Mouse (Mus musculus): ENCODE data around the gene Ctso. TPM values are rescaled to one million over a fixed set of nuclear protein-coding genes. Genes with fewer than 3 reads are reported as not detected.

The Ctso gene
- polyA plus RNA-seq, 1 experiment from 2014 or later = 10.6 TPM

- H3K9me3 ChIP-seq (ENCODE audit: control insufficient read depth, low read length) = no peaks in the 10 kb centered on the region
- 88% methylated on average over 3 of the region's 3 CpGs for WGBS
- H3K36me3 ChIP-seq (ENCODE audit: control insufficient read depth, insufficient read depth, low read length) = no peaks in the 10 kb centered on the region
- DNase-seq (ENCODE audit: low spot score) = no peak
- H3K4me1 ChIP-seq (ENCODE audit: control insufficient read depth, insufficient read depth, low read length) = no peaks in the 10 kb centered on the region
- no peak overlapping the region for H3K4me3 ChIP-seq (ENCODE audit: low read depth, low read length)
- no peak overlapping the region for H3K4me2 ChIP-seq (ENCODE audit: low read depth)
- H3K27me3 ChIP-seq (ENCODE audit: control insufficient read depth, insufficient read depth, low read length) = no peaks in the 10 kb centered on the region
- no peak overlapping the region for H3K9ac ChIP-seq (ENCODE audit: low read length)
- no peak for ATAC-seq (ENCODE audit: insufficient read depth, low FRiP score, low TSS enrichment)
- no peak overlapping the region for H3K27ac ChIP-seq (ENCODE audit: low read depth, low read length)
Observed at GRCm38 (mm10) chr3:81942341-81942740, 9.9 kb downstream of the Ctso start.

GRCm38 (mm10) chr3:81943097-81943496 is 10.7 kb downstream of the Ctso start:
- WGBS = 95% methylated on average over 3 of the region's 3 CpGs
- no peak overlapping the region for H3K4me3 ChIP-seq (ENCODE audit: low read depth, low read length)
- no peak for DNase-seq (ENCODE audit: low spot score)
- H3K9me3 ChIP-seq (ENCODE audit: control insufficient read depth, low read length) = no peaks in the 10 kb centered on the region
- no peak overlapping the region for H3K27ac ChIP-seq (ENCODE audit: low read depth, low read length)
- H3K9ac ChIP-seq (ENCODE audit: low read length) = no peak overlapping the region
- H3K4me1 ChIP-seq (ENCODE audit: control insufficient read depth, insufficient read depth, low read length) = no peaks in the 10 kb centered on the region
- H3K27me3 ChIP-seq (ENCODE audit: control insufficient read depth, insufficient read depth, low read length) = no peaks in the 10 kb centered on the region
- no peak for ATAC-seq (ENCODE audit: insufficient read depth, low FRiP score, low TSS enrichment)
- H3K4me2 ChIP-seq (ENCODE audit: low read depth) = no peak overlapping the region
- no peaks in the 10 kb centered on the region for H3K36me3 ChIP-seq (ENCODE audit: control insufficient read depth, insufficient read depth, low read length)

- DNase-seq (ENCODE audit: low spot score) (no peak), ATAC-seq (ENCODE audit: insufficient read depth, low FRiP score, low TSS enrichment) (no peak)
- no peaks in the 10 kb centered on the region for H3K4me1 ChIP-seq (ENCODE audit: control insufficient read depth, insufficient read depth, low read length)
- no peak overlapping the region for H3K4me3 ChIP-seq (ENCODE audit: low read depth, low read length)
- 93% methylated on average over 7 of the region's 7 CpGs for WGBS
- no peaks in the 10 kb centered on the region for H3K27me3 ChIP-seq (ENCODE audit: control insufficient read depth, insufficient read depth, low read length)
- H3K36me3 ChIP-seq (ENCODE audit: control insufficient read depth, insufficient read depth, low read length) = no peaks in the 10 kb centered on the region
- H3K27ac ChIP-seq (ENCODE audit: low read depth, low read length) = no peak overlapping the region
- no peak overlapping the region for H3K4me2 ChIP-seq (ENCODE audit: low read depth)
- H3K9ac ChIP-seq (ENCODE audit: low read length) = no peak overlapping the region
- no peaks in the 10 kb centered on the region for H3K9me3 ChIP-seq (ENCODE audit: control insufficient read depth, low read length)
Observed at GRCm38 (mm10) chr3:81944851-81945393, 12.5 kb downstream of the Ctso start.

GRCm38 (mm10) chr3:81949048-81949447 is 16.6 kb downstream of the Ctso start:
- ATAC-seq (ENCODE audit: insufficient read depth, low FRiP score, low TSS enrichment) = no peak
- Histone ChIP-seq H3K4me2 (ENCODE audit: low read depth) (no peak overlapping the region), H3K27ac (ENCODE audit: low read depth, low read length) (no peak overlapping the region), H3K36me3 (ENCODE audit: control insufficient read depth, insufficient read depth, low read length) (no peaks in the 10 kb centered on the region), H3K4me1 (ENCODE audit: control insufficient read depth, insufficient read depth, low read length) (no peaks in the 10 kb centered on the region), H3K9ac (ENCODE audit: low read length) (no peak overlapping the region), H3K27me3 (ENCODE audit: control insufficient read depth, insufficient read depth, low read length) (no peaks in the 10 kb centered on the region), H3K9me3 (ENCODE audit: control insufficient read depth, low read length) (no peaks in the 10 kb centered on the region), H3K4me3 (ENCODE audit: low read depth, low read length) (no peak overlapping the region)
- WGBS = 86% methylated on average over 1 of the region's 1 CpGs
- DNase-seq (ENCODE audit: low spot score) = no peak

- ATAC-seq (ENCODE audit: insufficient read depth, low FRiP score, low TSS enrichment) = no peak
- Histone ChIP-seq H3K4me3 (ENCODE audit: low read depth, low read length) (no peak overlapping the region), H3K27me3 (ENCODE audit: control insufficient read depth, insufficient read depth, low read length) (no peaks in the 10 kb centered on the region), H3K4me2 (ENCODE audit: low read depth) (no peak overlapping the region), H3K27ac (ENCODE audit: low read depth, low read length) (no peak overlapping the region), H3K4me1 (ENCODE audit: control insufficient read depth, insufficient read depth, low read length) (no peaks in the 10 kb centered on the region), H3K9me3 (ENCODE audit: control insufficient read depth, low read length) (no peaks in the 10 kb centered on the region), H3K36me3 (ENCODE audit: control insufficient read depth, insufficient read depth, low read length) (no peaks in the 10 kb centered on the region), H3K9ac (ENCODE audit: low read length) (no peak overlapping the region)
- 81% methylated on average over 2 of the region's 2 CpGs for WGBS
- DNase-seq (ENCODE audit: low spot score) = no peak
Observed at GRCm38 (mm10) chr3:81951785-81952184, 19.4 kb downstream of the Ctso start.

GRCm38 (mm10) chr3:81957484-81957883 is 25.1 kb downstream of the Ctso start:
- no peak overlapping the region for H3K27ac ChIP-seq (ENCODE audit: low read depth, low read length)
- no peaks in the 10 kb centered on the region for H3K4me1 ChIP-seq (ENCODE audit: control insufficient read depth, insufficient read depth, low read length)
- H3K4me3 ChIP-seq (ENCODE audit: low read depth, low read length) = no peak overlapping the region
- 86% methylated on average over 5 of the region's 5 CpGs for WGBS
- ATAC-seq (ENCODE audit: insufficient read depth, low FRiP score, low TSS enrichment) (no peak), DNase-seq (ENCODE audit: low spot score) (no peak)
- H3K36me3 ChIP-seq (ENCODE audit: control insufficient read depth, insufficient read depth, low read length) = no peaks in the 10 kb centered on the region
- H3K4me2 ChIP-seq (ENCODE audit: low read depth) = no peak overlapping the region
- H3K27me3 ChIP-seq (ENCODE audit: control insufficient read depth, insufficient read depth, low read length) = no peaks in the 10 kb centered on the region
- no peaks in the 10 kb centered on the region for H3K9me3 ChIP-seq (ENCODE audit: control insufficient read depth, low read length)
- no peak overlapping the region for H3K9ac ChIP-seq (ENCODE audit: low read length)

GRCm38 (mm10) chr3:81961336-81961735 is 28.9 kb downstream of the Ctso start:
- Histone ChIP-seq H3K9me3 (ENCODE audit: control insufficient read depth, low read length) (no peaks in the 10 kb centered on the region), H3K4me3 (ENCODE audit: low read depth, low read length) (no peak overlapping the region), H3K4me2 (ENCODE audit: low read depth) (no peak overlapping the region), H3K9ac (ENCODE audit: low read length) (no peak overlapping the region), H3K4me1 (ENCODE audit: control insufficient read depth, insufficient read depth, low read length) (no peaks in the 10 kb centered on the region), H3K36me3 (ENCODE audit: control insufficient read depth, insufficient read depth, low read length) (no peaks in the 10 kb centered on the region), H3K27ac (ENCODE audit: low read depth, low read length) (no peak overlapping the region), H3K27me3 (ENCODE audit: control insufficient read depth, insufficient read depth, low read length) (no peaks in the 10 kb centered on the region)
- ATAC-seq (ENCODE audit: insufficient read depth, low FRiP score, low TSS enrichment) (no peak), DNase-seq (ENCODE audit: low spot score) (no peak)
- 88% methylated on average over 5 of the region's 5 CpGs for WGBS

- Histone ChIP-seq H3K27me3 (ENCODE audit: control insufficient read depth, insufficient read depth, low read length) (no peaks in the 10 kb centered on the region), H3K4me3 (ENCODE audit: low read depth, low read length) (no peak overlapping the region), H3K36me3 (ENCODE audit: control insufficient read depth, insufficient read depth, low read length) (no peaks in the 10 kb centered on the region), H3K4me2 (ENCODE audit: low read depth) (no peak overlapping the region), H3K9ac (ENCODE audit: low read length) (no peak overlapping the region), H3K4me1 (ENCODE audit: control insufficient read depth, insufficient read depth, low read length) (no peaks in the 10 kb centered on the region), H3K9me3 (ENCODE audit: control insufficient read depth, low read length) (no peaks in the 10 kb centered on the region), H3K27ac (ENCODE audit: low read depth, low read length) (no peak overlapping the region)
- 77% methylated on average over 5 of the region's 5 CpGs for WGBS
- no peak for DNase-seq (ENCODE audit: low spot score)
- ATAC-seq (ENCODE audit: insufficient read depth, low FRiP score, low TSS enrichment) = no peak
Observed at GRCm38 (mm10) chr3:81963768-81964167, 31.4 kb downstream of the Ctso start.

- Histone ChIP-seq H3K9me3 (ENCODE audit: control insufficient read depth, low read length) (no peaks in the 10 kb centered on the region), H3K27ac (ENCODE audit: low read depth, low read length) (no peak overlapping the region), H3K27me3 (ENCODE audit: control insufficient read depth, insufficient read depth, low read length) (no peaks in the 10 kb centered on the region), H3K4me1 (ENCODE audit: control insufficient read depth, insufficient read depth, low read length) (no peaks in the 10 kb centered on the region), H3K4me3 (ENCODE audit: low read depth, low read length) (no peak overlapping the region), H3K9ac (ENCODE audit: low read length) (no peak overlapping the region), H3K4me2 (ENCODE audit: low read depth) (no peak overlapping the region), H3K36me3 (ENCODE audit: control insufficient read depth, insufficient read depth, low read length) (no peaks in the 10 kb centered on the region)
- no peak for ATAC-seq (ENCODE audit: insufficient read depth, low FRiP score, low TSS enrichment)
- WGBS = 73% methylated on average over 3 of the region's 3 CpGs
- DNase-seq (ENCODE audit: low spot score) = no peak
Observed at GRCm38 (mm10) chr3:81964596-81964995, 32.2 kb downstream of the Ctso start.

Measured in neural tube, embryonic 11.5 days (tissue).